Mouse (Mus musculus) R1 (cell line): ENCODE data around the gene Cfap74.

ENCODE experiments used
- DNase-seq: peaks from one replicate; pipeline ENCODE4 v3.0.0-alpha.2; 2018; ENCODE audit warnings: low read depth, low spot score

Gene Cfap74

DNA sequence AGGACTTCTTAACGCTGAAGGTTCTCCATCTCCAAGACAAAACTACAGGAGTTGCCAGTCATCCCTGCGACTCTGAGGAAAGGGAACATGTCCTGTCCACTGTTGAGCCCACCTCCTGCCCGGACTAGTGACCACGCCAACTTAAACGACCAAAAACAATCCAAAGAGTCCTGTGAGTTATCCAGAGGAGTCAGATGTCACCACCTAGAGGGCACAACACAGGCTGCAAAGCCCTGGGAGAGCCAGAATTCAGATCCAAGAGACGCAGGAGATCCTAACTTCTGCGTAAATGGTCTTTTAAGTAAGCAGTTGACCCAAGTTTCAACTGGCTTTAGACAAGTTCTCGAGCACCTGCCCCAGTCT lies 314 bp upstream of the Cfap74 start:
- DNase-seq, result no peak

DNA sequence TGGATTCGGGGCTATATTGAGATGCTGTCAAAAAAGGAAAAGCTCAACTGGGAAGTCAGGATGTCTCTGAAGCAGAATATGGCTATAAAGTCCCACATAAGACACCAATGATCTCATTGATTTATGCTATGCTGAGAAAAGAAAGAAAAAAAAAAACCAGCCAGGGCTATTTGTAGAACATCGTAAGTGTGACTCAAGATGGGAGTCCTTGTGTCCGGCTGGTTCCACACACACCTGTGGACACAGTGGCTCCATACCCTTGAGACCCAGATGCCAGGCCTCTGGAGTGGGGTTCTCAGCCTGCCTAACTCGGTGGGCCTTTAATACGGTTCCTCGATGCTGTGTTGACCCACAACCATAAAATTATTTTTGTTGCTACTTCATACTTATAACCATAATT lies 3.1 kb downstream of the Cfap74 start:
- no peak for DNase-seq

DNA sequence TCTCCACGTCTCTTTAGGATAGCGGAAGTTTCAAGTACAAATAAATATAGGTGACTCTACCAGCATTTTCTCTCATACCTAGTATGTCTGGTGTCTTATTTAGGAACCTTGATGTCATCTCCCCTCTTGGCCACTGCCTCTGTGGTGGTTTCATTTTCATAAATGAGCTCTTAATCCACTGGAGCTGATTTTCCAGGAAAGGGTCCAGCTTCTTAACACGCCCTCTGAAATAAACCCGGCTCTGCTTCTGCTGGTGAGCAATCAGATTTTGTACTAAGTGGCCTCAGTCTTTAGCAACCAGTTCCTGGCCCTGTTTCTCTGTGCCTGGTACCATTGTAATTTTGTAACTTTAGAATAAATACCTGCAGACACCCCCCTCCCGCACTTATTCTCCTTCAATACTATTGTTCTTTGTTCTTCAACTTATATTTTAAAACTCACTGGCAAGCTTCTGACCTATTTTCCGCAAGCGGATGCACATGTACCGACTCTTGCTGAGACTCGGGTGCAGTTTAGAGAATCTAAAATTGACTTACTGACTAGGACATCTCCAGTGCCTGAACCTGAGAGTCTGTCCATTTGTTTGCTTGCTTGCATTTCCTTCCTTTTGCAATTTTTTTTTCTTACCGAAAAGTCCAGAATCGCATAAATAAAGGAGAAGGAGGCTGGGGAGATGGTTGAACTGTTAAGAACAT lies 4.8 kb downstream of the Cfap74 start:
- DNase-seq, result no peak

DNA sequence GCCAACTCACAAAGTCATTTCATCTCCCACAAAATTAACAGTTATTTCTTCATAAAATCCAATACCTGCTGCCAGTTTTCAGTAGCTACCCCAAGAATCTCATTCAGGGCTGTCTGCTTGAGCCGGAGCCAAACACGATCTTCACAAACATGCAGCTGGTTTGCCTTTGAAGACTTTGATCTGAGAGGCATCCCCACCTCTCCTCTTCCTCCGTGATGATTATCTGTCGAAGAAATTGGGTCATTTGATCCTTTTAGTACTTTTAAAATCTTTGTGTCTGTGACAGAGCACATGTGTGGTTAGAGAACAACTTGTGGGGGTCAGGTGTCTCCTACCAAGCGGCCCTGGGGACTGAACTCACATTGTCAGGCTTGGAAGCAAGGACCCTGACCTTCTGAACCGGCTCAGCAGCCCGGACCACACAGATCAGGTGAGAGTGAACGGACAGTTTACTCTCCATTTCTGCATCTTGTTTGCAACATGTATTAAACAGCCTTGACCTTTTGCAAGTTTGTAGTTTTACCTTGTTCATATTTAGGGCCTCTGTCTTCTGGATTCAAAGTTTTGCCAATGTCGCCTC lies 5.8 kb downstream of the Cfap74 start:
- no peak for DNase-seq

DNA sequence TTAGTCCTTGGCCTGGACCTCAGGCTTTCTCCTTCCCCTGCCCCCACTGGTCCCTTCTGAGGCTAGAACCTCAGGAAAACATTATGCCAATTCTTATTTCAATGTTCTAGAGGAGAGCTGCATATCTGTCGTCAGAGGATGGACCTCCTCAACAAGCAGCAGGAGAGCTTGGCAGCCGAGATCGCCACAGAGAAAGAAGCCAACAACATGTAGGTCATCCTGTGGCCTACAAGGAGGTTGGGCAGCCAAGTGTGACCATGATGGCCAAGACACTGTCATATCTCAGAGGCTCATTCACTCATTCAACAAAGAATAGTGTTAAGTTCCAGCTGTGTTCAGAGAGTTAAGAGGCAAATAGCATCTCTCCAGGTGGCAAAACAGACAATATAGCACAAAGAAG lies 11.1 kb downstream of the Cfap74 start:
- no peak for DNase-seq

DNA sequence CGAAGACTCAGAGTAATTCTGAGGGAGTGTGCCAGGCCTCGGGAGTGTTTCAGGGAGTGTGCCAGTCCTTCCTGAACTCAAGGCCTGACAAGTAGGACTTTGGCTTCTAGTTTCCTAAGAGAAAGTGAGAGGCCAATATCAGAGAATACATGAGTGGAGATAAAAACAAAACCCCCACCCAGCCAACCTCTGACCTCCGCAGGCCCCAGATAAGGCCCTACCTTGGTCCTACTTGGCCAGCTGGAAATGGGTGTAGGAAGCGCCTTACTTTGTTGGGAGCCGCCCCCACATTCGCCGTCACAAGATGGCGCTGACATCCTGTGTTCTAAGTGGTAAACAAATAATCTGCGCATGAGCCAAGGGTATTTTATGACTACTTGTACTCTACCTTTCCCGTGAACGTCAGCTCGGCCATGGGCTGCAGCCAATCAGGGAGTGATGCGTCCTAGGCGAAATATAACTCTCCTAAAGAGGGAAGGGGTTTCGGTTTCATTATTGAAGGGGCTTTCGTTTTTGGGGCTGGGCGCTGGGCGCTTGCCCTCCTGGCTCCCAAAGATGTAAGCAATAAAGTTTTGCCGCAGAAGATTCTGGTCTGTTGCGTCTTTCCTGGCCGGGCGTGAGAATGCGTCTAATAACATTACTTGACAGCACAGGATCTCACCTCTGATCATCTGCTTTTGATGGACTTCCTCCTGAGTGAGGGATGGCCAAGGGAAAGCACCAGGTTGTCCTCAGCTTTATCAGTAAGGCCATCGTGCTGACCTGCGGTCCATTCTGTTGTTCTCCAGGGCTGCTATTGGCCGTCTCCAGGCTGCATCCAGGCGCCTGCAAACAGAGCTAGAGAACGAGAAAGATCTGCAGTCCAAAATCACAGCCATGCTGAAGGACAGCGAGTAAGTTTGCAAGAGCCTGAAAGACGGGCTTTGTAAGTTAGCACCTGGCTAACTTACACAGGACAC lies 12.7 kb downstream of the Cfap74 start:
- peak; percentile 17 for DNase-seq

DNA sequence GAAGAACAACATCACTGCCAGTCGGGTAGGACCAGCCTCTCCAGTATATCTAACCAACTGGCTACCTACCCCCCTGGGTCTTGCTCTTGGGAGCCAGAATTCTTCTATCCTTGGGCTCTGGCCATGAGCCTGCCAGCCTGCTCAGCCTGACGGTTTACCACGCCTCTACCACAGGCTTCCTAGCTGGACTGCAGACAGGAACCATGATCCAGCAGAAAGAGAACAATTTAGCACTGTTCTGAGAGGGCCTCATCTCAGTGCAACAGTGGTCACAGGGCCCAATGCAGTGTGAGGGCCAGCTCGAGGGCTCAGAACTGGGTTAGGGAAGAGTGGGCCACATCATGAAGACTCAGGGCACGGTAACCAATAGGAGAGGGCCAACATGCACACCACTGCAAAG lies 15.0 kb downstream of the Cfap74 start:
- DNase-seq, result no peak

DNA sequence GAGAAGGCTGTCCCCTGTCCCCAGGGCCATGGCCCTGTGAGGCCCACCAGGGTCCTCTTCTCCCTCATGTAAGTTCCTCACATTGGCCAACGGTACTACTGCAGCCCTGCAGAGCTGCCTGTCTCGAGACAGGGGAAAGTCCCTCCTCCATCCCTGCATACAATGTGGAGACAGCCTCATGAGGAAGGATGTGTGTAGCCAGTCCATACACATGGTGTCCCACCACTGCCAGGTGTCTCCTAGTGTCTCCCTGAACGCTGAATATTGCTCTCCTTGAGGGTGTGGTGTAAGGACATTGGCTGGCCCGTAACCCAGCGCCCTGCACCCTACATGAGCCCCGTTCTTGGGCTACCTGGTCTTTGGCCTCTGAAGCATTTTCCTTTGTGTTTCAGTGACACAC lies 17.3 kb downstream of the Cfap74 start:
- no peak for DNase-seq

DNA sequence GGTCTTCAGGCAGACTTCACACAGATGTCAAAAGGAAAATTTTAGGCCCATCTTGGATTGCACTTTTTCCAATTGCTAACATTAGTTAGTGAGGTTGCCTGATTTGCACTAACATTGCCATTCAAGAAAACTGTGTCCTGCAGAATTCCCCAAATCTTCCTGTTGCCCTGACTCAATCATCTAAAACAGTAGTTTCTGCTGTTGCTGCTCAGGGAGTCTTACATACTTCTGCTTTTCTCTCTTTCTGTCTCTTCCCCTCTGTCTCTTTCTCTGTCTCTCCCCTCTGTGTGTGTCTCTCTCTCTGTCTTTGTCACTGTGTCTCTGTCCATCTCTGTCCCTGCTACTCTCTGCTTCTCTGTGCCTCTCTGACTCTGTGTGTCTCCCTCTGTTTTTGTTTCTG lies 19.5 kb downstream of the Cfap74 start:
- no peak for DNase-seq

DNA sequence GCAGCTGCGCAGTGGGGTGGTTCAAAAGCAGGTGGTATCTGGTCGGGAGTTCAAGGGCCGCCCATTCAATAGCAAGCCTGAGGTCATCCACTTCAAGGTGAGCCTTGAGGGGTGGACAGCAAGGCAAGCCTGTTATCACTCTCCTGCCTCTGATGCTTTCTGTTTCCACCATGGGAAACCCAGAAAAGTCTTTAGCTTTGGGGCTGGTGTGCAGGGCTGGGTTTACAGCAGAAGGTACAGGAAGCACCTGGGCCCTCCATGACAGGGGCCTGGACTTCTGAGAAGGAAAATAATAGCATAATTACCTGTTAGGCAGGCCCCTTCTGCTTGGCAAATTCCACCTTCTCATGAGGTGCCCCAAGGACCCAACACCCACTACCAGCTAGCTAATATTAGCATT lies 20.2 kb downstream of the Cfap74 start:
- no peak for DNase-seq

DNA sequence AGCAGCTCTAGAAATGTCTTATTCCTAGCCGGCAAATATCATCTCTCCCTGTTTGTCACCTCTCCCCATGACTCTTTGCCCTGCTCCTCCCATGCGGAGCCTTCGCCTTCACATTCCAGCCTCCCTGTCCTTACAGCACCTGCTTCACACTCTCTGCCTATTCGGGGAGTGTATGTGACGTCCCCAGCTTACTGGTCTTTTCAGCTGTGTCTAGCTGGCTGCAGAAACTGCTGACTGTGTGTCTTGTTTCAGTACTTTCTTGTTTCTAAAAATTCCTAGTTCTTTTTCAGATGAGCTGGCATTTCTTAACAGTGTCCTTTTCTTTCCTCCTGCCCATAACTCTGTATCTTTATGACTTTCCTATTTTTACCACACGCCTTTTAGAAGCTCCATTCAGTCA lies 23.4 kb downstream of the Cfap74 start:
- DNase-seq, result no peak

DNA sequence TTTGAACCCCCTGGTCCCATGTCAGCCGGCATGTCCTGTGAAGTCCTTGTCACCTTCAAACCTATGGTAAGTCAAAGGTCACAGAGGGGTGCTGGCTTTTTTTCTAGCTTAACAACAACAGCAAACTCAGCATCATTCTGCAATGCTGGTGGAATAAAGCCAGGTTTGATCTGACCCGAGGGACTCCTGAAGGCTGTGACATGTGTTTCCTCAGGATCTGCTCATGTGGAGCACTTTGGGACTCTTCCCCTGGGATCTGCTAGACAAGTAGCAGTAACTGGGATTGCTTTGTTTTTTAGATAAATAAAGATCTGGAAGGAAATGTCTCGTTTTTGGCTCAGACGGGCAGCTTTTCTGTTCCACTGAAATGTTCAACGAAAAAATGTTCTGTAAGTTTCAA lies 25.0 kb downstream of the Cfap74 start:
- DNase-seq, result no peak

DNA sequence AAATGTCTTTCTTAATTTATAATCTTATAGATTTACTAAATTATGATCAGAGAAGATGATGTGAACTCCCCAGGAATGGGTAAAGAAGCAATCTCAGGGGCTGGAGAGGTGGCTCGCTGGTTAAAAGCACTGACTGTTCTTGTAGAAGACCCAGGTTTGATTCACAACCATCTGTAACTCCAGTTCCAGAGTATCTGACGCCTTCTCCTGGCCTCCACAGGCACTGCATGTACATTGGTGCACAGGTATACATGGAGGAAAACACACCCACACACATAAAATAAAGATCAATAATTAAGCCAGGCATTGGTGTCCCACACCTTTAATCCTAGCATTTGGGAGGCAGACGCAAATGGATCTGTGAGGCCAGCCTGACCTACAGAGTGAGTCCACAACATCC lies 33.8 kb downstream of the Cfap74 start:
- DNase-seq, result no peak

DNA sequence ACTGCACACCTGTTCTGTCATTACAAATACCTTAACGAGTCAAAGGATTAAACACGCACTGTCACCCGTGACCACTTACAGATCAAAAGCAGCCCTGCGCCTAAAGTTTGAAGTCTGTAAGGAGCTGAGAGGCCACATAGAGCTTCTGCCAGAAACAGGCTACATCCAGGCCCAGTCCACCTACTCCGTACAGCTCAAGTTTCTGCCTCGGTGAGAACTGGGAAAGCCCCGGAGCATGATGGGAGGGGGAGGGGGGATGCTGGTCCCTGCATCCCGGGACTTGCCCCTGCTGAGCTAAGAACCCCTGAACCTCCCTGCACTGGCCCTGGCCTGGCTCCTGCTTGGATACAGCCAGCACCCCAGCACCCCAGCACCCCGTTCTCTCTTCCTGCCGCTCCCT lies 42.6 kb downstream of the Cfap74 start:
- DNase-seq, result peak; percentile 74

DNA sequence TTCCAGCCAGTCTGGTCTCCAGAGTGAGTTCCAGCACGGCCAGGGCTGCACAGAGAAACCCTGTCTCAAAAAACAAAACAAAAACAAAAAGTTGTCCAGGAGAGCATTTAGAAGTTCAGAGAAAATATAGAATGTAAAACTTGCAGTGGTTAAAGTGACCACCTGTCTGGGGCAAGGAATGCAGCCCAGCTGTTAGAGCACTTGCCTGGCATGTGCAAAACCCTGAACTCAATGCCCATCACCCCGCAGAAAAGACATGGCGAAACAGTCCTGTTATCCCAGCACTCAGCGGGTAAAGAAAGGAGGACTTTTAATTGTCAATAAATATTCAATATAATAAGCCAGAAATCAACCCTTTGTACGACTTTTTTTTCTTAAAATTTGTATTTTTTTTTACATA lies 49.6 kb downstream of the Cfap74 start:
- no peak for DNase-seq

DNA sequence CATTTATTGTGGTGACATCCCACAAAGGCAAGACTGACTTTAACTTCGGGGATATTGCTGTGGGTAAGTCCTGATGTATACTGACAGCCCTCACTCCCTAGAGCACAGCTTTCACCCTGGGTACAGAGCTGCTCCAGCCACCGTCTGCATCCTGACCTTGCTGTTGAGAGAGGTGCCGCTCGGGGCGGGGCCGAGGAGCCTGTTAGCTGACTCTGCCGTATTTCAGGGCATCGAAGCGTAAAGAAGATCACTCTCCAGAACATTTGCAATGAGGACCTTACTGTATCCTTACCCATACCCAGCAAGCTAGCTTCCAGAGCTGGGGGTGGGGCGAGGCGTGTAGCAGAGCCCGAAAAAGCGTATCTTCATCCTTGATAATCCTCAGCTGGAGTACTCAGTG lies 54.1 kb downstream of the Cfap74 start:
- DNase-seq, result no peak

DNA sequence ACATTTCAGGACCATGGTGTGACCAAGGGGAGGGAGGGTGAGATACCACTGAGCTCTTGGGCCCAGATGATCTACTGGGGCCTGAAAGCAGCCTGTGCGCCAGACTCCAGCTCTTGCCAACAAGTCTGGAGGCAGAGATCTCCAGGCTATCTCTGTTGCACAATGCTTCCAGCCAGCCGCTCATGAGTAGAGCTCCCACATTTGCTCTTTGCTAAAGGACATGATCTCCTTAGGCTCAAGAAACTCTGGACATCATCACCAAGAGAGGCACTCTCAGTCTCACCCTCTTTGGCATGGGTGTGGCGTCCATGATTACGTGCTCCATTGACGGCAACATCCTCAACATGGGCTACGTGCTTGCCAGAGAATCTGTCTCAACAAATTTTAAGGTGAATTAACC lies 54.6 kb downstream of the Cfap74 start:
- DNase-seq, result no peak

DNA sequence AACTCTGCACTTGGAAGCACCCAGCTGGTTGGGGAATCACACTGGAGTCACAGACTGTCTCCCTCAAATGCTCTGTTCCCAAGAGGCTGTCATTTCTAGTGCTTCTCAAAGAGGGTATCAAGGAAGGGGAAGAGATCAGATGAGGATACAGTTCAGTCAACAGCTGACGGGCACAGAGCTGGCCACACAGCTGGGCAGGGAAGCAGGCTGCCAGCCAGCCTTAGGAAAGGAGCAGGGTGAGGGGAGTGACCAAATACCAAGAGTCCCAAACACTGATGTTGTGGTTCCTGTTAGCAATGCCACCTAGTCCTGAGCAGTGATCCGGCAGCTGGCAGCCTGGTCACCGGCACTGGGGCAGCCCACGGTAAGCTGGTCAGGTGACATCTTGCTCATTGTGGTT lies 55.1 kb downstream of the Cfap74 start:
- no peak for DNase-seq

DNA sequence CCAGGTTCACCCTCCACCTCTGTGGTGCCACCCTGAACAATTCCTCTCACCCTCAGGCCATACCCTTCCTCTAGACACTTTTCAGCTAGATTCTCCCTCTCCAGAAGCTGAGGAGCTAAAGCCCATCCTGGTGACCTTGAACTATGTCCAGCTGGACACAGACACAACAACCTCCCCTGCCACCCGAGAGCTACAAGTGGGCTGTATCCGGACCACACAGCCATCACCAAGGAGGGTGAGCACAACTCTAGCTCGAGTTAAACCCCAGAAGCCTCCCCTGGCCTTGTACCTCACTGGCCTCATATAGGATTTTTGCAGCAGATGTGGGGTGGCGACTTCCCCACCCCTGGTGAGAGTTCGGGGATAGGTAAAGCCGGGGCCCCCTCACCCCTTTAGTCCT lies 56.6 kb downstream of the Cfap74 start:
- DNase-seq, result no peak

DNA sequence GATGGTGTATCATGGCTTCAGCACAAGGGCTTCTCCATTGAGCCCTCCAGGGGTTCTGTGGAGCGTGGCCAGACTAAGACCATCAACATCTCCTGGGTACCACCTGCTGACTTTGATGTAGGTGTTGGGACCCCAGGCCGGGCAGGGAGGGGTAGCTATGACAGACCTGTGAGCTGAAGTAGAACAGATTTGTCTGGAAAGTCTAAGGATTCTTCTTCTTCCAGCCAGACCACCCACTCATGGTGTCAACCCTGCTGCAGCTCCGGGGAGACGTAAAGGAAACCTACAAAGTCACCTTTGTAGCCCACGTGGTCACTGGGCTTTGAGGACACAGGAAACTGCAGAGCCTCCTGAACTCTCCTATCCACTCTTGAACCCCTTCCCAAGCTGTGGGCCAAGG lies 57.1 kb downstream of the Cfap74 start:
- DNase-seq, result no peak

DNA sequence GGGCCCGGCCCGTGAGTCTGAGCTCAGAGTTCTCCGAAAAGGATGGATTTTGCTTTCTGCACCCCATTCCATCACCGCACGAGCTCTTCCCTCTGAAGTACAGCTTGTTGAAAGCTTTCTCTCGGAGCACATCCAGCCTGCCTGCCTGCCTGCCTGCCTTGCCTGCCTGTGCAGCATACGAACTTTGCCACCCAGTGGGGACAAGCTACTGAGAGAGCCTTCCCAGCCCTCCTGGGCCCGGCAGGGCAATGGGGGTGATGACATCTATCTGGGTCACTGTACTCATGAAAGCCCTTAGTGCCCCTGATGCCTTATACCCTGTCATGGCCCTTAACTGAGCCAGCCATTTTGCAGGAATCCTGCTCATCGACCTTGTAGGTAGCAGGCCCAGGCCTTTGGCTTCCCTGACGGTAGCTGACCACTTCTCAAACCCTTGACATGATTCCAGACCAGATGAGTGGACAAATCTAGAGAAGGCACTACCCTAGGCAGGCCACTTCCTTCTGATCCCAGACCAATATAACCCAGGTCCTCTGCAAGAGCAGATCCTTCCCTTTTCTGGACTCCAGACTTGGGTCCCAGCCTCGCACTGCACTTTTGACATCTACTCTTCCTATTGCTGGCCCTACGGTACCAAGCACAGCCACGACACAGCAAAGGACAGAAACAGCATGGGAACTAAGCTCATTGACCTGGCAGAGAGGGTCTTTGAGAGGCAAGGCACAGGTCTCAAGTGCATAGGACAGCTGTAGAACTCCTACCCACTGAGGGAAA lies 58.4 kb downstream of the Cfap74 start:
- no peak for DNase-seq

DNA sequence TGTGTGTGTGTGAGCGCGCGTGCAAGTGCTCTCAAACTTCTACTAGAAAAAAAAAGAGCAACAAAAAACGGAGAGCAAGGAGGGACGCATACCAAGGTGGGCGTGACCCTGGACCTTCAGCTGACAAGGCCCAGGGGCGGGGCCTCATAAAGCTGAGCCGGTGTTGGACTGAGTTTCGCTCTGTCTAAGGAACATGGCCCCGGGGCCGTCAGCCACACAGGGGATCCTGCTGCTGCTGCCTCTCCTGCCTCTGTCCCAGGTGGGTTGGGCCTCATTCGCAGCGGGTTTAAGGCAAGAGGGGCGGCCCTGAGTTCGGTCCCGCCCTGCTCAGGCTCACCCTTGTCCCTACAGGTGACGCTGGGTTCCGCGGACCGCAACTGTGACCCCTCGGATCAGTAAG lies 60.0 kb downstream of the Cfap74 start, which contains the start of gene Tmem52:
Gene Tmem52 (plus strand): TSS at position 163 of the 400 bp plus-strand sequence.
- DNase-seq, result peak; percentile 92
